Mouse (Mus musculus) G1E (cell line): Measurements from ENCODE around the gene Rbm15. TPM values are rescaled to one million over a fixed set of nuclear protein-coding genes. Genes with fewer than 3 reads are reported as not detected.
"Not testable (repeated sequence)": the region's sequence is repeated elsewhere in the genome, so short reads cannot be mapped to it uniquely, and the experiment has no call there.

ENCODE experiments used
- ATAC-seq: 2 replicates; pipeline ENCODE4 v1.8.0; 2016; ENCODE audit warnings: mild to moderate bottlenecking; ENCODE audit not compliant: insufficient number of reproducible peaks, poor library complexity, low FRiP score, severe bottlenecking; ENCODE audit errors: extremely low read depth
- DNase-seq: peaks from one replicate; pipeline ENCODE4 v3.0.0; 2012; ENCODE audit warnings: low spot score
- H3K27me3 ChIP-seq: 2 replicates; pipeline ENCODE4 v1.6.1; 2012; ENCODE audit warnings: mild to moderate bottlenecking, low read length, inconsistent platforms; ENCODE audit not compliant: insufficient read depth
- H3K36me3 ChIP-seq: replicated peaks from 2 replicates; pipeline ENCODE3; 2012; ENCODE audit warnings: mild to moderate bottlenecking, inconsistent platforms
- H3K4me1 ChIP-seq: 2 replicates; pipeline ENCODE4 v1.6.1; 2012; ENCODE audit warnings: low read depth, low read length, inconsistent platforms, mixed read lengths; ENCODE audit not compliant: insufficient read depth
- H3K4me3 ChIP-seq: 2 replicates; pipeline ENCODE4 v1.5.1; 2012; ENCODE audit warnings: low read depth, mild to moderate bottlenecking, inconsistent platforms, low read length, moderate library complexity, mixed read lengths
- H3K9me3 ChIP-seq: replicated peaks from 2 replicates; pipeline ENCODE4 v1.6.1; 2012; ENCODE audit warnings: inconsistent platforms
- CTCF ChIP-seq: IDR thresholded peaks from 2 replicates; pipeline ENCODE4 v1.5.1; 2012; ENCODE audit warnings: low read depth, low read length, inconsistent platforms, mixed read lengths
- GATA1 ChIP-seq: IDR thresholded peaks from 2 replicates; pipeline ENCODE4 v1.6.1; 2012; ENCODE audit warnings: borderline replicate concordance, low read length, inconsistent platforms, mixed read lengths
- GATA2 ChIP-seq: IDR thresholded peaks from 2 replicates; pipeline ENCODE4 v1.6.1; 2012; ENCODE audit warnings: low read depth, low read length, inconsistent platforms, borderline replicate concordance
- POLR2AphosphoS5 ChIP-seq: IDR thresholded peaks from 2 replicates; pipeline ENCODE4 v1.6.1; 2012; ENCODE audit warnings: low read depth, low read length, inconsistent platforms; ENCODE audit not compliant: insufficient replicate concordance
- TAL1 ChIP-seq: conservative IDR thresholded peaks from 2 replicates; pipeline ENCODE4 v1.6.1; 2012; ENCODE audit warnings: low read depth, low read length, inconsistent platforms, mixed read lengths
- polyA plus RNA-seq: library from polyadenylated mRNA; stranded (reverse); fragments of >175 nt; gene quantifications from 2 replicates; pipeline ENCODE4 v1.2.3, GENCODE M21; 2012
- total RNA-seq, 2 experiments: library from RNA; stranded (forward) in 1 of 2; stranded (reverse) in 1 of 2; fragments of 200-1000 nt in 1 of 2; fragments of >200 nt in 1 of 2; fragmentation: Nextera tagmentation in 1 of 2; gene quantifications; 2 replicates each; pipeline ENCODE4 v1.2.3; 2014 to 2017

Gene Rbm15
- total and polyA plus RNA-seq, 3 experiments = 5.9 to 105 (median 50.0) TPM

DNA sequence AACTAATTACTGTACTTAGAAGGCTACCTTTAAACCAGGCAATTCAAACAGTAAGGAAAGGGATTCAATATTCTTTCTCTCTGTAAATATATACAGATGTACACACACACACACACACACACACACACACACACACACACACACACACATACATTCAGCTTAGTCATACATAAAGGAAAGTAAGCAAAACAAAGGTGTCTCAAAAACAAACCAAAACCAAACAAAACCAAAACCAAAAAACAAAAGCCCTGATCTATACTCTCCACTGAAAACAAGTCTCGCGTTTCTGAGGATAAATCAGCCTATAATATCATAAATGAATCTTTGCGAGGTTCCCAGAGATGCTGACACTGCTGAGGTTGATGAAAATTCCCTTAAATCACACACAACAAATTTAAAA is 16.1 kb downstream of the Rbm15 start:
- ATAC-seq (no peak), DNase-seq (no peak)
- Histone ChIP-seq H3K36me3 (peaks cover 66% of the 10 kb centered on the region), H3K4me1 (peaks cover 43% of the 10 kb centered on the region), H3K27me3 (no peaks in the 10 kb centered on the region), H3K4me3 (no peak overlapping the region), H3K9me3 (no peaks in the 10 kb centered on the region)
- no peak for TF ChIP-seq CTCF
- no peak for TF ChIP-seq TAL1
- TF ChIP-seq GATA1 = no peak
- TF ChIP-seq POLR2AphosphoS5 = no peak
- no peak for TF ChIP-seq GATA2

DNA sequence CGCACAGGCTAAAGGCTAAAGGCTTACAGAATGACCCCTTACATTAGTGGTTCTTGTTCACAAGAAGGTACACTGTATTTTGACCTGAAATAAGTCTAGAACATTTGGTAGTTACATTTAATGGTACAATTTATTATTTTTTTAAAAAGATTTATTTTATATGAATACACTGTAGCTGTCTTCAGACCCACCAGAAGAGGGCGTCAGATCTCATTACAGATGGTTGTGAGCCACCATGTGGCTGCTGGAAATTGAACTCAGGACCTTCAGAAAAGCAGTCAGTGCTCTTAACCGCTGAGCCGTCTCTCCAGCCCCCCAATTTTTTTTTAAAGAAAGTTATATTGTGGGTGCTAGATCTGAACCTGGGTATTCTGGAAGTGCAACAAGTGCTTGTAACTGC is 36.6 kb downstream of the Rbm15 start:
- not testable (repeated sequence) for H3K4me3 ChIP-seq, H3K9me3 ChIP-seq, H3K4me1 ChIP-seq, DNase-seq, H3K27me3 ChIP-seq, ATAC-seq
- peaks cover 64% of the 10 kb centered on the region for H3K36me3 ChIP-seq

DNA sequence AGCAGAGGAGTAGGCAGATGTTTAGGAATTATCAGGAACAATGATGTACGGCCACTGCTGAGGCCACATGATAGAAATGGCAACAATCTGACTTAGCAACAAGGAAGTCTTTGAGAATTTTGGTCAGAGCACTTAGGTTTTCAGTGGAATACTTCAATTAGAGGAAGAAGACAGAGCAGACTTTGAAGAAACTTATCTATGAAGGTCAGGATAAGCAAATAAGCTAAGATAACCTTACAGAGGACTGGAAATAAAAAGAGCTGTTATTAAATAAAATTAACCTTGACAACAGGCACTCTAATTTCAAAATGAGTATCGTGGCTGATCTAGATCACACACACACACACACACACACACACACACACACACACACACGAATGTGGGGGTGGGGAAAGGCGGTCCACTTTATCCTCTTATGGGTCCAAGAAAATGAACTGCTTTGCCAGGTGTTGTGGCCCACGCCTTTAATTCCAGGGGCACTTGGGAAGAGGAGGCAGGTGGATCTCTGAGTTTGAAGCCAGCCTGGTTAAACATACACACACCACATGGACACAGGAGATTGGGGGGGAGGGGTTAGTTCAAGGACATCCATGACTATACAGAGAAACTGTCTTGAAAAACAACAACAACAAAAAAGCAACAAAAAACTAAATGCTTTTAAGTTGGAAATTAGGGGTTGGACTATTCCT is 37.7 kb downstream of the Rbm15 start:
- no peak for ATAC-seq
- Histone ChIP-seq H3K4me1 (no peaks in the 10 kb centered on the region; the same call in 1 of the 2 replicates), H3K4me3 (no peak overlapping the region), H3K9me3 (no peaks in the 10 kb centered on the region), H3K27me3 (no peaks in the 10 kb centered on the region), H3K36me3 (peaks cover 60% of the 10 kb centered on the region)
- no peak for DNase-seq
- no peak for TF ChIP-seq CTCF
- no peak for TF ChIP-seq POLR2AphosphoS5
- no peak for TF ChIP-seq TAL1
- TF ChIP-seq GATA1 = no peak
- TF ChIP-seq GATA2 = no peak

DNA sequence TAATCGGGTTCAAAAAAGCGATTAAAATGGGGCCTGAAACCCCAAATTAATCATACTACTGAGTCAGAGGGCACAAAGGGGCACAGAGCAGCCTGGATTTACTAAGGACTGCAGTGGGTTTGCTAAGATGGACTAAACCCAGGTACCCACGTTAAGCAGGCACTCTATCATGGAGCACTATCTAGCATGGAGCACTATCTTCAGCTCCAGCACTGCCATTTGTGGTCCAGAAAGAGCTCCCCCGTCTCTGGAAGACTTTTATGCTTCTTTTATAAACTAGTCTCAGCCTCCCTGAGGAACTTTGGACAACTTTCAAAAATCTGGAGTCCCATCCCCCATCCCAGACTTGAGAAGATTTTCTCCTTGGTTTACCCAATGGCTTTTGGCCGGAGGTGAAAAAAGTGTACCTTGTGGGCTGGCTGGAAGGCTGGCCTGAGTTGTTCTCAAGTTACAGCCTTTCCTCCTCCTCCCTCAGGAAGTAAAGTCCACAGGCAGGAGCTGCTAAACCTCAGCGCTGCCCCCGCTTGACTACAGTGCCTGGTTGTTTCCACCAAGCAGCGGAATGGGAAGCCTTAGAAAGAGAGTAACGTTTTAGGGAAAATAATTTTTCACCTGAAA is 42.6 kb downstream of the Rbm15 start, which contains the start of gene Slc16a4:
TSS of gene Slc16a4 (plus strand) at position 467 of the 618 bp plus-strand sequence.
- no peaks in the 10 kb centered on the region for H3K27me3 ChIP-seq

DNA sequence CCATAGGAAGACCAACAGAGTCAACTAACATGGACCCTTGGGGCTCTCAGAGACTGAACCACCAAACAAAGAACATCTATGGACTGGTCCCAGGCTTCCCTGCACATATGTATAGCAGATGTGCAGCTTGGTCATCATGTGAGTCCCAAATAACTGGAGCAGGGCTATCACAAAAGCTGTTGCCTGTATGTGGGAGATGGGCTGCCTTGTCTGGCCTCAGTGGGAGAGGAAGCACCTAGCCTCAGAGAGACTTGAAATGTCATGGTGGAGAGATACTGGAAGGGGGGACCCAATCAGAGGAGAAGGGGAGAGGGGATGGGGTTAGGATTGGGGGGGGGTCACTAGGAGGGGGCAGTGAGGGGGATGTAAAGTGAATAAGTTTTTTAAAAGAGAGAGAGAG is 46.1 kb downstream of the Rbm15 start:
- H3K27me3 ChIP-seq = no peaks in the 10 kb centered on the region
- no peaks in the 10 kb centered on the region for H3K9me3 ChIP-seq
- peaks cover 63% of the 10 kb centered on the region for H3K36me3 ChIP-seq
- H3K4me1 ChIP-seq = no peaks in the 10 kb centered on the region
- no peak for ATAC-seq
- TF ChIP-seq CTCF (no peak), GATA1 (no peak), GATA2 (no peak), TAL1 (no peak), POLR2AphosphoS5 (no peak)
- DNase-seq = no peak
- no peak overlapping the region for H3K4me3 ChIP-seq

More for the DNA sequence above, 42.6 kb downstream of the Rbm15 start, which contains the start of gene Slc16a4:
- DNase-seq (no peak), ATAC-seq (no peak)
- H3K9me3 ChIP-seq = no peaks in the 10 kb centered on the region
- H3K36me3 ChIP-seq = peaks cover 64% of the 10 kb centered on the region
- H3K4me1 ChIP-seq = no peaks in the 10 kb centered on the region
- no peak within 1 kb of the TSS for H3K4me3 ChIP-seq
- no peak for TF ChIP-seq GATA1
- TF ChIP-seq CTCF = no peak
- no peak for TF ChIP-seq GATA2
- TF ChIP-seq POLR2AphosphoS5 = no peak
- TF ChIP-seq TAL1 = no peak

DNA sequence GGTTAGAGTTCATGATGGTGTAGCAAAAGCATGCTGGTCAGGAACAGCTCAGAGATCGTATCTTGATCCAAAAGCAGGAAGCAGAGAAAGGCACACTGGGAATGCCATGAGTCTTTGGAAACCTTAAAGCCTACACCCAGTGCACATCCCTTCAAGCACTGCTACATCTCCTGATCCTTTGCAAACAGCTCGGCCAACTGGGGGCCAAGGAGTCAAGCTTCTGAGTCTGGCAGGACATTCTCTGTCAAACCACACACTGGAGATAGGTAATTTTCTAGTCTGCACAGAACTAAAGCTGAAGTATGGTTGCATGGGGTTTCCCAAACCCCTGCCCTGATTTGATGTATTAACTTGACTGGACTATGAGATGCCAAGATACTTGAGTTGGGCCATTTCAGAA is 47.4 kb downstream of the Rbm15 start:
- ATAC-seq (no peak), DNase-seq (no peak)
- Histone ChIP-seq H3K4me3 (no peak overlapping the region), H3K9me3 (no peaks in the 10 kb centered on the region), H3K36me3 (peaks cover 69% of the 10 kb centered on the region), H3K27me3 (no peaks in the 10 kb centered on the region), H3K4me1 (no peaks in the 10 kb centered on the region)
- no peak for TF ChIP-seq TAL1
- no peak for TF ChIP-seq POLR2AphosphoS5
